Mouse (Mus musculus): ENCODE data around the gene Lrrn2. TPM values are rescaled to one million over a fixed set of nuclear protein-coding genes. Genes with fewer than 3 reads are reported as not detected.

Lrrn2 gene
- polyA plus RNA-seq, 1 experiment from 2014 or later, result 6.2 TPM

GRCm38 (mm10) chr1:132878951-132879610, 992 bp upstream of the Lrrn2 start:
- H3K9ac ChIP-seq (ENCODE audit: low read depth, low read length), result no peak overlapping the region
- no peaks in the 10 kb centered on the region for H3K36me3 ChIP-seq (ENCODE audit: control insufficient read depth, insufficient read depth, low read length)
- no peak overlapping the region for H3K4me2 ChIP-seq (replicated peaks; ENCODE audit: low read depth, low read length)
- H3K27ac ChIP-seq (ENCODE audit: low read depth, low read length), result no peak overlapping the region
- peaks cover 7% of the 10 kb centered on the region for H3K4me1 ChIP-seq (replicated peaks; ENCODE audit: control insufficient read depth, insufficient read depth, low read length)
- H3K4me3 ChIP-seq (ENCODE audit: low read depth, low read length), result no peak overlapping the region
- 20% methylated on average over 11 of the region's 11 CpGs for WGBS
- ATAC-seq (ENCODE audit: low FRiP score), result no peak
- H3K9me3 ChIP-seq (ENCODE audit: control insufficient read depth, low read length), result no peaks in the 10 kb centered on the region
- DNase-seq (ENCODE audit: low spot score), result no peak
- peaks cover 11% of the 10 kb centered on the region; the same call in 1 of the 2 replicates for H3K27me3 ChIP-seq (ENCODE audit: control insufficient read depth, insufficient read depth, low read length)

- Histone ChIP-seq H3K27ac (ENCODE audit: low read depth, low read length) (no peak overlapping the region), H3K9ac (ENCODE audit: low read depth, low read length) (peak overlapping the region; percentile 74; the same call in 1 of the 2 replicates), H3K4me3 (ENCODE audit: low read depth, low read length) (peak overlapping the region; percentile 71), H3K27me3 (ENCODE audit: control insufficient read depth, insufficient read depth, low read length) (peaks cover 11% of the 10 kb centered on the region; the same call in 1 of the 2 replicates), H3K4me2 (replicated peaks; ENCODE audit: low read depth, low read length) (peak overlapping the region; percentile 96), H3K4me1 (replicated peaks; ENCODE audit: control insufficient read depth, insufficient read depth, low read length) (peaks cover 7% of the 10 kb centered on the region), H3K36me3 (ENCODE audit: control insufficient read depth, insufficient read depth, low read length) (no peaks in the 10 kb centered on the region), H3K9me3 (ENCODE audit: control insufficient read depth, low read length) (no peaks in the 10 kb centered on the region)
- DNase-seq (ENCODE audit: low spot score), result no peak
- 0 out of 2 replicates have a peak, but pooled peaks have one; percentile 2 for ATAC-seq (ENCODE audit: low FRiP score)
- WGBS, result 4% methylated on average over 8 of the region's 8 CpGs
These were observed 292 bp upstream of the Lrrn2 start for GRCm38 (mm10) chr1:132879801-132880160.

- Histone ChIP-seq H3K9ac (ENCODE audit: low read depth, low read length) (peak overlapping the region; percentile 74), H3K27me3 (ENCODE audit: control insufficient read depth, insufficient read depth, low read length) (peaks cover 11% of the 10 kb centered on the region; the same call in 1 of the 2 replicates), H3K4me3 (ENCODE audit: low read depth, low read length) (peak overlapping the region; percentile 71), H3K36me3 (ENCODE audit: control insufficient read depth, insufficient read depth, low read length) (no peaks in the 10 kb centered on the region), H3K4me1 (replicated peaks; ENCODE audit: control insufficient read depth, insufficient read depth, low read length) (peaks cover 7% of the 10 kb centered on the region), H3K27ac (ENCODE audit: low read depth, low read length) (peak overlapping the region; percentile 70), H3K4me2 (replicated peaks; ENCODE audit: low read depth, low read length) (peak overlapping the region; percentile 96), H3K9me3 (ENCODE audit: control insufficient read depth, low read length) (no peaks in the 10 kb centered on the region)
- whole genome bisulfite sequencing, result under 1% methylated on average over 28 of the region's 28 CpGs
- ATAC-seq (ENCODE audit: low FRiP score) (peak; percentile 61), DNase-seq (ENCODE audit: low spot score) (peak; percentile 61)
These were observed 1.1 kb downstream of the Lrrn2 start for GRCm38 (mm10) chr1:132881041-132881761.

GRCm38 (mm10) chr1:132881836-132882235, 1.8 kb downstream of the Lrrn2 start:
- ATAC-seq (ENCODE audit: low FRiP score) (no peak), DNase-seq (ENCODE audit: low spot score) (peak; percentile 9)
- WGBS, result 32% methylated on average over 9 of the region's 9 CpGs
- Histone ChIP-seq H3K4me2 (replicated peaks; ENCODE audit: low read depth, low read length) (peak overlapping the region; percentile 96), H3K9me3 (ENCODE audit: control insufficient read depth, low read length) (no peaks in the 10 kb centered on the region), H3K9ac (ENCODE audit: low read depth, low read length) (no peak overlapping the region; the same call in 1 of the 2 replicates), H3K36me3 (ENCODE audit: control insufficient read depth, insufficient read depth, low read length) (no peaks in the 10 kb centered on the region), H3K27ac (ENCODE audit: low read depth, low read length) (no peak overlapping the region), H3K4me3 (ENCODE audit: low read depth, low read length) (peak overlapping the region; percentile 71; the same call in 1 of the 2 replicates), H3K27me3 (ENCODE audit: control insufficient read depth, insufficient read depth, low read length) (peaks cover 11% of the 10 kb centered on the region; the same call in 1 of the 2 replicates), H3K4me1 (replicated peaks; ENCODE audit: control insufficient read depth, insufficient read depth, low read length) (peaks cover 7% of the 10 kb centered on the region)

- H3K9me3 ChIP-seq (ENCODE audit: control insufficient read depth, low read length), result no peaks in the 10 kb centered on the region
- H3K27ac ChIP-seq (ENCODE audit: low read depth, low read length), result no peak overlapping the region
- H3K4me1 ChIP-seq (replicated peaks; ENCODE audit: control insufficient read depth, insufficient read depth, low read length), result peaks cover 7% of the 10 kb centered on the region
- DNase-seq (ENCODE audit: low spot score), result no peak
- WGBS, result 45% methylated on average over 4 of the region's 4 CpGs
- H3K4me2 ChIP-seq (replicated peaks; ENCODE audit: low read depth, low read length), result no peak overlapping the region
- ATAC-seq (ENCODE audit: low FRiP score), result no peak
- no peaks in the 10 kb centered on the region for H3K36me3 ChIP-seq (ENCODE audit: control insufficient read depth, insufficient read depth, low read length)
- no peaks in the 10 kb centered on the region for H3K27me3 ChIP-seq (ENCODE audit: control insufficient read depth, insufficient read depth, low read length)
- no peak overlapping the region for H3K9ac ChIP-seq (ENCODE audit: low read depth, low read length)
- H3K4me3 ChIP-seq (ENCODE audit: low read depth, low read length), result no peak overlapping the region
These were observed 5.6 kb downstream of the Lrrn2 start for GRCm38 (mm10) chr1:132885701-132886100.

GRCm38 (mm10) chr1:132886626-132887025, 6.6 kb downstream of the Lrrn2 start:
- ATAC-seq (ENCODE audit: low FRiP score) (no peak), DNase-seq (ENCODE audit: low spot score) (no peak)
- Histone ChIP-seq H3K27ac (ENCODE audit: low read depth, low read length) (no peak overlapping the region), H3K4me3 (ENCODE audit: low read depth, low read length) (no peak overlapping the region), H3K27me3 (ENCODE audit: control insufficient read depth, insufficient read depth, low read length) (no peaks in the 10 kb centered on the region), H3K9ac (ENCODE audit: low read depth, low read length) (no peak overlapping the region), H3K9me3 (ENCODE audit: control insufficient read depth, low read length) (no peaks in the 10 kb centered on the region), H3K4me2 (replicated peaks; ENCODE audit: low read depth, low read length) (no peak overlapping the region), H3K4me1 (replicated peaks; ENCODE audit: control insufficient read depth, insufficient read depth, low read length) (peaks cover 2% of the 10 kb centered on the region; the same call in 1 of the 2 replicates), H3K36me3 (ENCODE audit: control insufficient read depth, insufficient read depth, low read length) (no peaks in the 10 kb centered on the region)
- 60% methylated on average over 4 of the region's 4 CpGs for WGBS

- 85% methylated on average over 4 of the region's 4 CpGs for WGBS
- H3K27ac ChIP-seq (ENCODE audit: low read depth, low read length), result no peak overlapping the region
- no peak overlapping the region for H3K4me3 ChIP-seq (ENCODE audit: low read depth, low read length)
- no peak overlapping the region for H3K4me2 ChIP-seq (replicated peaks; ENCODE audit: low read depth, low read length)
- H3K4me1 ChIP-seq (replicated peaks; ENCODE audit: control insufficient read depth, insufficient read depth, low read length), result no peaks in the 10 kb centered on the region
- DNase-seq (ENCODE audit: low spot score) (no peak), ATAC-seq (ENCODE audit: low FRiP score) (no peak)
- H3K9me3 ChIP-seq (ENCODE audit: control insufficient read depth, low read length), result no peaks in the 10 kb centered on the region
- H3K9ac ChIP-seq (ENCODE audit: low read depth, low read length), result no peak overlapping the region
- H3K27me3 ChIP-seq (ENCODE audit: control insufficient read depth, insufficient read depth, low read length), result no peaks in the 10 kb centered on the region
- H3K36me3 ChIP-seq (ENCODE audit: control insufficient read depth, insufficient read depth, low read length), result no peaks in the 10 kb centered on the region
These were observed 8.7 kb downstream of the Lrrn2 start for GRCm38 (mm10) chr1:132888811-132889210.

GRCm38 (mm10) chr1:132890161-132890794, 10.2 kb downstream of the Lrrn2 start:
- no peak for DNase-seq (ENCODE audit: low spot score)
- ATAC-seq (ENCODE audit: low FRiP score), result no peak
- 76% methylated on average over 11 of the region's 11 CpGs for whole genome bisulfite sequencing

More at GRCm38 (mm10) chr1:132890161-132890794, 10.2 kb downstream of the Lrrn2 start:
- H3K4me3 ChIP-seq (ENCODE audit: low read depth, low read length), result no peak overlapping the region
- no peak overlapping the region for H3K4me2 ChIP-seq (replicated peaks; ENCODE audit: low read depth, low read length)
- no peaks in the 10 kb centered on the region for H3K9me3 ChIP-seq (ENCODE audit: control insufficient read depth, low read length)
- H3K27ac ChIP-seq (ENCODE audit: low read depth, low read length), result no peak overlapping the region
- H3K9ac ChIP-seq (ENCODE audit: low read depth, low read length), result no peak overlapping the region
- H3K4me1 ChIP-seq (replicated peaks; ENCODE audit: control insufficient read depth, insufficient read depth, low read length), result no peaks in the 10 kb centered on the region
- no peaks in the 10 kb centered on the region for H3K27me3 ChIP-seq (ENCODE audit: control insufficient read depth, insufficient read depth, low read length)
- no peaks in the 10 kb centered on the region for H3K36me3 ChIP-seq (ENCODE audit: control insufficient read depth, insufficient read depth, low read length)
